In genomic region chr2:164822636-164823165, GRCm38 (mm10) we compare ENCODE assay signal across 8 mouse cellular contexts. TPM values are rescaled to one million over a fixed set of nuclear protein-coding genes. Genes with fewer than 3 reads are reported as not detected.
A peak's percentile ranks its signal among the peaks of the same experiment; 100 is the strongest.
DNase-seq lines count a peak whose midpoint lies in the region; ATAC-seq and TF ChIP-seq lines count a peak whose summit lies in the region.

Gene Zswim1 (plus strand): TSS chr2:164822686.

- dilution Hi-C loops in CH12.LX (cut with MboI; ENCODE audit: extremely low pct_ligation_motif_present, extremely low pct_unique_long_range_greater_than_20kb, low sequenced_read_pairs): no loop called here

- peaks cover 40 to 61% of the 10 kb centered on the region in 2 experiments for H3K36me3 ChIP-seq in CH12.LX (replicated peaks in 1 of 2; ENCODE audit: control insufficient read depth in 1 of 2, insufficient read depth in 1 of 2, low read length in 1 of 2)
- peaks cover 3% of the 10 kb centered on the region; the same call in 1 of the 2 replicates for H3K36me3 ChIP-seq in forebrain, embryonic 11.5 days (ENCODE audit: control insufficient read depth, insufficient read depth, low read length)
- peaks cover 24% of the 10 kb centered on the region for H3K36me3 ChIP-seq in heart, embryonic 16.5 days (ENCODE audit: control insufficient read depth, insufficient read depth)
- peaks cover 39% of the 10 kb centered on the region for H3K36me3 ChIP-seq in liver, embryonic 15.5 days (replicated peaks)
- H3K36me3 ChIP-seq in neural tube, embryonic 12.5 days: peaks cover 51% of the 10 kb centered on the region

- peak within 1 kb of the TSS; percentile 74 to 97 (median 89) for H3K4me3 ChIP-seq in CH12.LX (replicated peaks in 1 of 3; ENCODE audit: low read depth in 2 of 3, low read length in 2 of 3, poor library complexity in 1 of 3)
- peak within 1 kb of the TSS; percentile 57 for H3K4me3 ChIP-seq in forebrain, embryonic 11.5 days (ENCODE audit: low read depth, low read length)
- H3K4me3 ChIP-seq in heart, embryonic 16.5 days (ENCODE audit: low read length): peak within 1 kb of the TSS; percentile 91
- peak within 1 kb of the TSS; percentile 73 for H3K4me3 ChIP-seq in liver, embryonic 15.5 days (replicated peaks)
- peak within 1 kb of the TSS; percentile 69 for H3K4me3 ChIP-seq in neural tube, embryonic 12.5 days

- H3K4me1 ChIP-seq in CH12.LX (ENCODE audit: control insufficient read depth in 1 of 2, insufficient read depth in 2 of 2): peaks cover 0 to 22% of the 10 kb centered on the region in 2 experiments; a peak in 3 of 4 replicates
- H3K4me1 ChIP-seq in forebrain, embryonic 11.5 days (replicated peaks; ENCODE audit: control insufficient read depth, insufficient read depth, low read length): peaks cover 6% of the 10 kb centered on the region; the same call in 1 of the 2 replicates
- peaks cover 5% of the 10 kb centered on the region; the same call in 1 of the 2 replicates for H3K4me1 ChIP-seq in heart, embryonic 16.5 days (ENCODE audit: control insufficient read depth, insufficient read depth, low read length)
- peaks cover 34% of the 10 kb centered on the region for H3K4me1 ChIP-seq in liver, embryonic 15.5 days (replicated peaks)
- H3K4me1 ChIP-seq in neural tube, embryonic 12.5 days: peaks cover 5% of the 10 kb centered on the region; the same call in 1 of the 2 replicates

- H3K27ac ChIP-seq in CH12.LX (ENCODE audit: insufficient read depth, low read depth): peak within 1 kb of the TSS; percentile 37; the same call in 1 of the 2 replicates
- peak within 1 kb of the TSS; percentile 77; the same call in 1 of the 2 replicates for H3K27ac ChIP-seq in forebrain, embryonic 11.5 days (ENCODE audit: low read depth, low read length)
- peak within 1 kb of the TSS; percentile 85 for H3K27ac ChIP-seq in heart, embryonic 16.5 days (ENCODE audit: low read length)
- H3K27ac ChIP-seq in liver, embryonic 15.5 days (replicated peaks): peak within 1 kb of the TSS; percentile 72
- H3K27ac ChIP-seq in neural tube, embryonic 12.5 days: peak within 1 kb of the TSS; percentile 68

- H3K9ac ChIP-seq in CH12.LX (ENCODE audit: insufficient read depth, low read depth): peak within 1 kb of the TSS; percentile 51
- H3K9ac ChIP-seq in forebrain, embryonic 11.5 days (ENCODE audit: low read length): peak within 1 kb of the TSS; percentile 64
- peak within 1 kb of the TSS; percentile 85 for H3K9ac ChIP-seq in heart, embryonic 16.5 days (ENCODE audit: low read length)
- peak within 1 kb of the TSS; percentile 71 for H3K9ac ChIP-seq in liver, embryonic 15.5 days
- H3K9ac ChIP-seq in neural tube, embryonic 12.5 days: peak within 1 kb of the TSS; percentile 68

- TF ChIP-seq RAD21 in CH12.LX (IDR thresholded peaks at IDR 0.05; ENCODE audit: low read depth, low read length): no peak

- no peaks in the 10 kb centered on the region; the same call in 1 of the 2 replicates for H3K79me2 ChIP-seq in CH12.LX (replicated peaks; ENCODE audit: control insufficient read depth, extremely low read depth, insufficient read depth, poor library complexity, severe bottlenecking)

- 0 out of 4 replicates have a peak, but pooled peaks of 1 of the 2 experiments have one; percentile 4 for TF ChIP-seq CTCF in CH12.LX (conservative IDR thresholded peaks at IDR 0.05 in 1 of 2, IDR thresholded peaks at IDR 0.05 in 1 of 2; ENCODE audit: low read depth in 2 of 2, low read length in 2 of 2)

- H3K9me3 ChIP-seq in CH12.LX (replicated peaks; ENCODE audit: low read length): no peaks in the 10 kb centered on the region
- no peaks in the 10 kb centered on the region for H3K9me3 ChIP-seq in forebrain, embryonic 11.5 days (ENCODE audit: control insufficient read depth, low read length)
- H3K9me3 ChIP-seq in heart, embryonic 16.5 days (replicated peaks; ENCODE audit: control insufficient read depth, low read length): no peaks in the 10 kb centered on the region
- no peaks in the 10 kb centered on the region for H3K9me3 ChIP-seq in liver, embryonic 15.5 days (replicated peaks)
- H3K9me3 ChIP-seq in neural tube, embryonic 12.5 days: no peaks in the 10 kb centered on the region

- in situ Hi-C loops in CH12.LX (cut with MboI; ENCODE audit: low pct_ligation_motif_present, low pct_unique_long_range_greater_than_20kb, low sequenced_read_pairs): no loop called here

- peak within 1 kb of the TSS; percentile 72 for H3K4me2 ChIP-seq in CH12.LX (ENCODE audit: insufficient read depth, low read depth, poor library complexity, severe bottlenecking)
- H3K4me2 ChIP-seq in forebrain, embryonic 11.5 days (ENCODE audit: low read depth, low read length, severe bottlenecking): peak within 1 kb of the TSS; percentile 54
- peak within 1 kb of the TSS; percentile 81 for H3K4me2 ChIP-seq in heart, embryonic 16.5 days (ENCODE audit: low read depth, low read length)
- peak within 1 kb of the TSS; percentile 83 for H3K4me2 ChIP-seq in liver, embryonic 15.5 days
- peak within 1 kb of the TSS; percentile 67 for H3K4me2 ChIP-seq in neural tube, embryonic 12.5 days (replicated peaks)

- no peaks in the 10 kb centered on the region for H3K27me3 ChIP-seq in CH12.LX (replicated peaks)
- no peaks in the 10 kb centered on the region for H3K27me3 ChIP-seq in forebrain, embryonic 11.5 days (ENCODE audit: control insufficient read depth, insufficient read depth, low read length)
- no peaks in the 10 kb centered on the region for H3K27me3 ChIP-seq in heart, embryonic 16.5 days (ENCODE audit: control insufficient read depth, insufficient read depth, low read length)
- no peaks in the 10 kb centered on the region for H3K27me3 ChIP-seq in liver, embryonic 15.5 days
- H3K27me3 ChIP-seq in neural tube, embryonic 12.5 days (replicated peaks): no peaks in the 10 kb centered on the region

- peak; percentile 99 for ATAC-seq in forebrain, embryonic 11.5 days (replicated peaks; ENCODE audit: low FRiP score)
- peak; percentile 99 for ATAC-seq in heart, embryonic 16.5 days (replicated peaks; ENCODE audit: extremely low read depth, insufficient read depth, low FRiP score)
- peak; percentile 99 for ATAC-seq in liver, embryonic 15.5 days (ENCODE audit: insufficient read depth)
- ATAC-seq in neural tube, embryonic 12.5 days (ENCODE audit: low FRiP score, low read depth): peak; percentile 99

- peak; percentile 97 for DNase-seq in CH12.LX (ENCODE audit: extremely low read depth)
- DNase-seq in c-Kit-positive CD71-positive TER-119-negative erythroid progenitor cells, embryonic 14.5 days (ENCODE audit: low read depth): peak; percentile 99
- peak; percentile 99 for DNase-seq in forebrain, embryonic 11.5 days (ENCODE audit: low spot score)
- DNase-seq in kidney, postnatal 36 days: peak; percentile 100
- DNase-seq in telencephalon, adult 2 months (ENCODE audit: low read depth, low spot score): peak; percentile 97

- peak; percentile 94 for TF ChIP-seq POLR2A in CH12.LX (IDR thresholded peaks at IDR 0.05; ENCODE audit: low read depth, low read length)

- 2% methylated on average over 32 of the region's 32 CpGs for WGBS in forebrain, embryonic 11.5 days
- WGBS in heart, embryonic 16.5 days: 1% methylated on average over 32 of the region's 32 CpGs
- 2% methylated on average over 32 of the region's 32 CpGs for WGBS in liver, embryonic 15.5 days (ENCODE audit: insufficient replicate concordance)
- 2% methylated on average over 32 of the region's 32 CpGs for WGBS in neural tube, embryonic 12.5 days

- no peak for TF ChIP-seq EP300 in CH12.LX (IDR thresholded peaks at IDR 0.05; ENCODE audit: low read length)

TF ChIP-seq in CH12.LX, 34 proteins besides CTCF, POLR2A, EP300 and RAD21 (continues in another document):
- TF ChIP-seq USF1 (IDR thresholded peaks at IDR 0.05; ENCODE audit: low read depth, low read length) (no peak), JUND (conservative IDR thresholded peaks at IDR 0.05; ENCODE audit: low read depth, low read length) (peak; percentile 74), MYC (IDR thresholded peaks at IDR 0.05; ENCODE audit: low read depth, low read length) (no peak), NRF1 (IDR thresholded peaks at IDR 0.05; ENCODE audit: low read depth, low read length) (peak; percentile 45; the same call in 1 of the 2 replicates), JUN (IDR thresholded peaks at IDR 0.05; ENCODE audit: insufficient read depth, low read depth, low read length) (peak; percentile 49), ZC3H11A (IDR thresholded peaks at IDR 0.05; ENCODE audit: low read depth, low read length) (no peak), MAFK (IDR thresholded peaks at IDR 0.05; ENCODE audit: insufficient replicate concordance, low read length) (no peak), KAT2A (IDR thresholded peaks at IDR 0.05; ENCODE audit: insufficient replicate concordance, low read length) (0 out of 2 replicates have a peak, but pooled peaks have one; percentile 17), MAX (IDR thresholded peaks at IDR 0.05; ENCODE audit: low read length) (no peak; the same call in 1 of the 2 replicates), TBP (conservative IDR thresholded peaks at IDR 0.05; ENCODE audit: low read depth, low read length) (peak; percentile 48; the same call in 1 of the 2 replicates), ZNF384 (IDR thresholded peaks at IDR 0.05; ENCODE audit: low read depth, low read length) (no peak), IRF4 (IDR thresholded peaks at IDR 0.05; ENCODE audit: low read depth, low read length) (peak; percentile 89), UBTF (IDR thresholded peaks at IDR 0.05; ENCODE audit: low read depth, low read length) (no peak), MEF2A (IDR thresholded peaks at IDR 0.05; ENCODE audit: borderline replicate concordance, low read depth, low read length) (peak; percentile 50), E2F4 (IDR thresholded peaks at IDR 0.05; ENCODE audit: insufficient replicate concordance, low read depth, low read length) (no peak), SMC3 (IDR thresholded peaks at IDR 0.05; ENCODE audit: low read depth, low read length) (no peak), CHD2 (IDR thresholded peaks at IDR 0.05; ENCODE audit: low read length) (peak; percentile 87), HCFC1 (IDR thresholded peaks at IDR 0.05; ENCODE audit: low read depth, low read length) (peak; percentile 64), MAZ (IDR thresholded peaks at IDR 0.05; ENCODE audit: low read depth, low read length) (no peak), SIN3A (IDR thresholded peaks at IDR 0.05; ENCODE audit: low read length) (peak; percentile 73; the same call in 1 of the 2 replicates), GABPA (IDR thresholded peaks at IDR 0.05; ENCODE audit: insufficient replicate concordance, low read depth, low read length) (no peak)

RNA-seq across cellular contexts. Expression of gene Zswim1, which starts in this region (rescaled TPM):
- total RNA-seq in CH12.LX (2012; rRNA removed): 9.5 and 9.6 TPM in 2 replicates
- 5.3 and 5.8 TPM in 2 replicates for total RNA-seq in CH12.LX (2014; rRNA removed)
- polyA plus RNA-seq in CH12.LX (2012; ENCODE audit: insufficient read length, low read depth): 10.4 and 13.8 TPM in 2 replicates
- 26.4 and 29.9 TPM in 2 replicates for polyA plus RNA-seq in forebrain, embryonic 11.5 days (2014; fragmentation: Nextera tagmentation; extraction: Ambion mirVana)
- 10.6 and 12.1 TPM in 2 replicates for polyA plus RNA-seq in heart, embryonic 16.5 days (2015; fragmentation: Nextera tagmentation; extraction: Ambion mirVana)
- polyA plus RNA-seq in liver, embryonic 15.5 days (2015; fragmentation: Nextera tagmentation; extraction: Ambion mirVana): 4.4 TPM in 2 replicates
- 22.8 and 23.7 TPM in 2 replicates for polyA plus RNA-seq in neural tube, embryonic 12.5 days (2016; fragmentation: Nextera tagmentation; extraction: Ambion mirVana)

Comparison
In these comparisons a context has a peak if more than half of its experiments do, and no peak if none do; other contexts are left out.
1. Peak in every context shown above with its lines: DNase-seq, ATAC-seq, H3K4me3 ChIP-seq and H3K27ac ChIP-seq.